Mouse (Mus musculus) layer of hippocampus, adult 2 months (tissue): ENCODE data around the gene Fktn. TPM values are rescaled to one million over a fixed set of nuclear protein-coding genes. Genes with fewer than 3 reads are reported as not detected.
A peak's percentile ranks its signal among the peaks of the same experiment; 100 is the strongest.
"Not testable (repeated sequence)": the region's sequence is repeated elsewhere in the genome, so short reads cannot be mapped to it uniquely, and the experiment has no call there.

Experiments used
- DNase-seq, 2 experiments: peaks; one replicate each; pipeline ENCODE4 v3.0.0; 2022; ENCODE audit warnings: low spot score in 2 of 2
- H3K27ac ChIP-seq: fragments of 200-600 bp; 2 replicates; pipeline ENCODE4 v1.8.1; 2022
- H3K4me3 ChIP-seq: fragments of 200-600 bp; 2 replicates; pipeline ENCODE4 v1.8.1; 2022; ENCODE audit warnings: mild to moderate bottlenecking
- CTCF ChIP-seq: fragments of 200-600 bp; conservative IDR thresholded peaks from 2 replicates; pipeline ENCODE4 v1.8.1; 2022; ENCODE audit warnings: antibody characterized with exemption, mild to moderate bottlenecking, moderate library complexity
- long read RNA-seq, 2 experiments: library from polyadenylated mRNA; stranded (forward); transcript quantifications; one replicate each; pipeline ENCODE4 v2.0.0; 2021; ENCODE audit warnings: borderline mapping rate in 2 of 2
- total RNA-seq, 2 experiments: library from RNA; stranded (reverse); gene quantifications; 2 replicates each; pipeline ENCODE4 v1.2.3; 2021

Fktn gene
- total RNA-seq, result 10 to 100 TPM; 29.6 to 31.1 TPM
- long read RNA-seq, experiment 1, full-length matches to known transcripts, result 7 of 14 reads
- long read RNA-seq, experiment 1, partial matches to known transcripts, result 0 of 14 reads
- long read RNA-seq, experiment 1, other reads (novel, unspliced or antisense), result 7 of 14 reads
- long read RNA-seq, experiment 2, full-length matches to known transcripts, result 16 of 25 reads
- long read RNA-seq, experiment 2, partial matches to known transcripts, result 4 of 25 reads
- long read RNA-seq, experiment 2, other reads (novel, unspliced or antisense), result 5 of 25 reads

- TF ChIP-seq CTCF, result no peak
- Histone ChIP-seq H3K4me3 (peak within 1 kb of the TSS; percentile 96), H3K27ac (peak within 1 kb of the TSS; percentile 97)
- no peak for DNase-seq
Measured at GRCm38 (mm10) chr4:53713704-53714050, at the start of gene Fktn. Gene Fktn, plus strand, starts transcription at chr4:53713998.

- Histone ChIP-seq H3K4me3 (no peak overlapping the region), H3K27ac (no peak overlapping the region)
- no peak for TF ChIP-seq CTCF
- no peak for DNase-seq
Measured at GRCm38 (mm10) chr4:53682092-53682491, 31.7 kb upstream of the Fktn start.

GRCm38 (mm10) chr4:53688965-53689364 is 24.8 kb upstream of the Fktn start:
- DNase-seq, result no peak
- H3K4me3 ChIP-seq, result no peak overlapping the region
- TF ChIP-seq CTCF, result no peak
- H3K27ac ChIP-seq, result no peak overlapping the region

GRCm38 (mm10) chr4:53691418-53691817 is 22.4 kb upstream of the Fktn start:
- no peak for DNase-seq
- TF ChIP-seq CTCF, result no peak
- Histone ChIP-seq H3K27ac (no peak overlapping the region), H3K4me3 (no peak overlapping the region)

- not testable (repeated sequence) for H3K27ac ChIP-seq, DNase-seq, H3K4me3 ChIP-seq
Measured at GRCm38 (mm10) chr4:53709166-53709565, 4.6 kb upstream of the Fktn start.

- DNase-seq, result no peak
- TF ChIP-seq CTCF, result no peak
- Histone ChIP-seq H3K4me3 (no peak overlapping the region), H3K27ac (no peak overlapping the region)
Measured at GRCm38 (mm10) chr4:53710021-53710420, 3.8 kb upstream of the Fktn start.

- TF ChIP-seq CTCF, result no peak
- no peak overlapping the region for H3K27ac ChIP-seq
- no peak for DNase-seq
- H3K4me3 ChIP-seq, result no peak overlapping the region
Measured at GRCm38 (mm10) chr4:53710555-53711328, 3.1 kb upstream of the Fktn start.

- TF ChIP-seq CTCF, result no peak
- DNase-seq, result peak; percentile 83 to 86
- H3K27ac ChIP-seq, result peak overlapping the region; percentile 97
- peak overlapping the region; percentile 96 for H3K4me3 ChIP-seq
Measured at GRCm38 (mm10) chr4:53714051-53714814, 435 bp downstream of the Fktn start.

GRCm38 (mm10) chr4:53715977-53716376 is 2.2 kb downstream of the Fktn start:
- no peak overlapping the region for H3K27ac ChIP-seq
- H3K4me3 ChIP-seq, result no peak overlapping the region
- TF ChIP-seq CTCF, result peak; percentile 67
- no peak for DNase-seq

GRCm38 (mm10) chr4:53717546-53717945 is 3.7 kb downstream of the Fktn start:
- H3K27ac ChIP-seq, result no peak overlapping the region
- no peak for DNase-seq

GRCm38 (mm10) chr4:53718261-53718660 is 4.5 kb downstream of the Fktn start:
- no peak for DNase-seq
- Histone ChIP-seq H3K4me3 (no peak overlapping the region), H3K27ac (no peak overlapping the region)
- no peak for TF ChIP-seq CTCF

More at GRCm38 (mm10) chr4:53717546-53717945, 3.7 kb downstream of the Fktn start:
- no peak for TF ChIP-seq CTCF
- no peak overlapping the region for H3K4me3 ChIP-seq

- peak; percentile 21 to 48 for DNase-seq
- Histone ChIP-seq H3K4me3 (no peak overlapping the region), H3K27ac (peak overlapping the region; percentile 51)
- no peak for TF ChIP-seq CTCF
Measured at GRCm38 (mm10) chr4:53722506-53722905, 8.7 kb downstream of the Fktn start.

GRCm38 (mm10) chr4:53726100-53726499 is 12.3 kb downstream of the Fktn start:
- H3K27ac ChIP-seq, DNase-seq, H3K4me3 ChIP-seq: not testable (repeated sequence)
